Mouse (Mus musculus) embryonic facial prominence, embryonic 15.5 days (tissue): ENCODE results near the gene Slc6a20a. TPM values are rescaled to one million over a fixed set of nuclear protein-coding genes. Genes with fewer than 3 reads are reported as not detected.

Experiments used
- ATAC-seq: fragments of 200-750 bp; cut with Nextera tagmentation; 2 replicates; pipeline ENCODE4 v1.8.0; 2017; ENCODE audit warnings: low read depth, moderate TSS enrichment; ENCODE audit not compliant: insufficient number of reproducible peaks, low FRiP score, low TSS enrichment
- H3K27ac ChIP-seq: fragments of 300-500 bp; sonication (generic); replicated peaks from 2 replicates; pipeline ENCODE4 v1.5.1; 2015; ENCODE audit warnings: mild to moderate bottlenecking, inconsistent platforms
- H3K27me3 ChIP-seq: fragments of 300-500 bp; sonication (generic); 2 replicates; pipeline ENCODE4 v1.6.1; 2015; ENCODE audit warnings: inconsistent platforms
- H3K36me3 ChIP-seq: fragments of 300-500 bp; sonication (generic); 2 replicates; pipeline ENCODE4 v1.6.1; 2015; ENCODE audit warnings: mild to moderate bottlenecking, inconsistent platforms
- H3K4me1 ChIP-seq: fragments of 300-500 bp; sonication (generic); 2 replicates; pipeline ENCODE4 v1.6.1; 2015; ENCODE audit warnings: inconsistent platforms
- H3K4me2 ChIP-seq: fragments of 300-500 bp; sonication (generic); replicated peaks from 2 replicates; pipeline ENCODE4 v1.6.1; 2015; ENCODE audit warnings: mild to moderate bottlenecking, inconsistent platforms
- H3K4me3 ChIP-seq: fragments of 300-500 bp; sonication (generic); replicated peaks from 2 replicates; pipeline ENCODE4 v1.5.1; 2015; ENCODE audit warnings: mild to moderate bottlenecking, inconsistent platforms
- H3K9ac ChIP-seq: fragments of 300-500 bp; sonication (generic); 2 replicates; pipeline ENCODE4 v1.6.1; 2015; ENCODE audit warnings: inconsistent platforms
- H3K9me3 ChIP-seq: fragments of 300-500 bp; sonication (generic); replicated peaks from 2 replicates; pipeline ENCODE4 v1.6.1; 2016; ENCODE audit warnings: inconsistent platforms
- WGBS: fragments of 180-500 bp; shearing (Covaris S2); methylation state at CpG from one replicate; pipeline ENCODE4 v1.1.7; 2015; 5-methylcytosine and 5-hydroxymethylcytosine counted together
- polyA plus RNA-seq: library from polyadenylated mRNA; unstranded; fragments of >200 nt; fragmentation: Nextera tagmentation; extraction: Ambion mirVana; gene quantifications from 2 replicates; pipeline ENCODE4 v1.2.1, GENCODE M21; 2015

Gene Slc6a20a
- polyA plus RNA-seq, result 0.34 and 0.95 TPM in 2 replicates

DNA sequence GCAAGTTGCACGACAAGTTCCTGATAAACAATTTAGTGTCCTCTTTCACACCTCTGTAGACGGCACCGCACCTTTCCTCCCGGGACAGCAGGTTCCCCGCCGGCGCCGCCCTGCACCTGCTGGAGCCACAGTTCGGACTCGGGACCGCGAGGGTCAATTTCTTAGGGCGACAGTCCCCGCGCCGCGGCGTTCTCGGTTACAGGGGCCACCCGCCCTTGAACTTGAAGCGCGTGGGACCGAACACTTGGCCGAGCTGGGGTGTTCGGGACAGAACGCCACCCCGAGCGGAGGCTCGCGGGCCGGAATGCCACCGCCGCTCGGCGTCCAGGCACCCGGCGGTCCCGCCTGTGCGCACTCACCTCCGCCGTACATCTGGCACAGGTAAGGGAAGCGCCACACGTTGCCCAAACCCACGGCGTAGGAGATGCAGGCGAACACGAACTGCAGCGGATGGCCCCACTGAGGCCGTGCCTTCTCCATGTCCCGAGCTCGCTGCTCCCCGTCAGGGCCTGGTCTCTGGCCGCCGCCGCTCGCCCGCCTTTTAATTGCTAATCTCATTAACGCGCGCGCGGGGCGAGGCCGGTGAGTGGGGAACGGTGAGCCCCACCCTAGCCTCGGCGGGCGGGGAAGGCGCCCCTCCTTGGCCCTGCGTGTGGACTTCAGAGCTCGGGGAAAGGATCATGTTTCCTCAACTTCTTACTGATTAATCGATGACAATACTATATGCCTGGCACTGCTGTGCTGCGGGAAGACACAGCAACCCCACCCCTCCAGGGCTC lies at the start of gene Slc6a20a, which contains the start of gene Ccr9:
Slc6a20a (minus strand) TSS at position 559 of the 779 bp plus-strand sequence.
Ccr9 (plus strand) TSS at position 113 of the 779 bp plus-strand sequence.
- Histone ChIP-seq H3K27ac (no peak within 1 kb of the TSS), H3K9ac (no peak within 1 kb of the TSS), H3K36me3 (no peaks in the 10 kb centered on the region), H3K27me3 (peaks cover 64% of the 10 kb centered on the region), H3K4me3 (peak within 1 kb of the TSS; percentile 43), H3K4me2 (peak within 1 kb of the TSS; percentile 83), H3K9me3 (no peaks in the 10 kb centered on the region), H3K4me1 (peaks cover 11% of the 10 kb centered on the region)
- ATAC-seq, result no peak; the same call in 1 of the 2 replicates
- WGBS, result under 1% methylated on average over 73 of the region's 73 CpGs

DNA sequence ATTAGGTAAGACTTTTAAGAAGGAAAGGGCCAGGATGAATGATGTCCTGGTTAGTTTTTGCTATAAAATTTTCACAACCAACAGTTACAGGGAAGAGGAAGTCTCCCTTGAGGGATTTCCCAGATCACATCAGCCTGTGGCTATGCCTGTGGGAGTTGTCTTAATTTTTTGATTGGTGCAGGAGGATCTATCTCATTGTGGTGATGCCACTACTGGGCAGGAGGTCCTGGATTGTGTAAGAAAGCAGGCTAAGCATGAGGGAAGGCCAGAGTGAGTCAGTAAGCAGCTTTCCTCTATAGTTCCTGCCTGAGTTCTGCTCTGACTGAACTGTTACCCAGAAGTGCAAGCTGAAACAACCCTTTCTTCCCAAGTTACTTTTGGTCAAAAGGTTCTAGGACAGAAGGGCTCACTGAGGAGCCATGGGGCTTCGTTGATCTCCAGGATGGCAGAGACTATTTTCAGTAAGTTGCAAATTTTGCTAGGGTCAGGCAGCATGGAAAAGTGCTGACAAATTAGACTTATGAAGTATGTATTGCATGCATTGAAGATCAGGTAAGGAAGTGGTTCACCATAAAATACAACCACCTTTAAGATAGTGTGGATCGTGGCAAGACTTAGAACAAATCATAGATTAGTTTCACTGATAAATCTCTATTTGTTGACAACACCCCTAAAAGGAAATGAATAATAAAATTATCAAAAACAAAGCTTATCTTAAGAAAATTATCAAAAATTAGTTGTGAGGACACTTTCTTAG lies 44.2 kb upstream of the Slc6a20a start:
- Histone ChIP-seq H3K4me3 (no peak overlapping the region), H3K27ac (no peak overlapping the region), H3K9ac (no peak overlapping the region), H3K4me2 (no peak overlapping the region), H3K4me1 (no peaks in the 10 kb centered on the region), H3K9me3 (no peaks in the 10 kb centered on the region), H3K27me3 (no peaks in the 10 kb centered on the region), H3K36me3 (no peaks in the 10 kb centered on the region)
- ATAC-seq, result no peak
- WGBS, result 62% methylated on average over 2 of the region's 2 CpGs

DNA sequence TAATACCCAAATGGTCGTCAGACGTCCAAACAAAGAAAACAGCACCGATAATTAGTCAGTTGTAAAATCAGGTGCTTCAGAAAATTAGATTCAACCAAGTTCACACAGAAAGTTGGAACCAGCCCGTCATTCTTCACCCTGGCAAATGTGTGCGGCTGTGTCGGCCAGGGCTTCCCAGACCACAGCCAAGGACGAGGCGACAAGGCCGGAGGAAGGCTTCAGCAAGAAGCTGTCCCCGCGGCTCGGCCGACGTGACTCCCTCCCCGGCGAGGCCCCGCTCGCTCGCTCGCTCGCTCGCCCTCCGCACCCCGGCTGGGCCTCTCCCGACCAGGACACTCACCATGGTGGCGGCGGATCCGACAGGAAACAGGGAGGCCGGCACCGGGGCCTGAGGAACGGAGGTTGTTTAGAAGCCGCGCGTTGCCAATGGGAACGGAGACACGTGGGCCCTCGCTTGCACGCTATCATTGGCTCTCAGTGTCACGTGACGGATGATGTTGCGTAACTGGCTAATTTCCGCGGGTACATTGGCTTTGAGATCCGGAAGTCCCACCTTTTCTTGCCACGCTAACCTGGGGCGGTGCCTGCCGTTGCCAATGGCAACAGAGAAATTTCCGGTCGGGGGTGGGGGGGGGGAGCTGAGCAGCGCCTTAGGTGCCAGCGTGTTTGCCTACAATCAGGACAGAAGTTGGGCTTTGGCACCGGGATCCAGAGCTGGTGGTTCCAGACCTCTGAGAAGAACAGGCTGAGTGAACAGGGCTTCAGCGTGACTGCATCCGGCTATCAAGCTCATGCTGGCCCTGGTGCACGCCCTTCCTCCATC lies 38.7 kb upstream of the Slc6a20a start, which contains the start of gene Lztfl1:
Lztfl1 (minus strand) TSS at position 512 of the 823 bp plus-strand sequence.
- ATAC-seq, result peak; percentile 99
- Histone ChIP-seq H3K36me3 (no peaks in the 10 kb centered on the region), H3K4me2 (peak within 1 kb of the TSS; percentile 63), H3K4me3 (peak within 1 kb of the TSS; percentile 97), H3K27ac (peak within 1 kb of the TSS; percentile 89), H3K4me1 (peaks cover 6% of the 10 kb centered on the region), H3K9ac (peak within 1 kb of the TSS; percentile 91), H3K9me3 (no peaks in the 10 kb centered on the region), H3K27me3 (no peaks in the 10 kb centered on the region)
- WGBS, result under 1% methylated on average over 55 of the region's 55 CpGs

DNA sequence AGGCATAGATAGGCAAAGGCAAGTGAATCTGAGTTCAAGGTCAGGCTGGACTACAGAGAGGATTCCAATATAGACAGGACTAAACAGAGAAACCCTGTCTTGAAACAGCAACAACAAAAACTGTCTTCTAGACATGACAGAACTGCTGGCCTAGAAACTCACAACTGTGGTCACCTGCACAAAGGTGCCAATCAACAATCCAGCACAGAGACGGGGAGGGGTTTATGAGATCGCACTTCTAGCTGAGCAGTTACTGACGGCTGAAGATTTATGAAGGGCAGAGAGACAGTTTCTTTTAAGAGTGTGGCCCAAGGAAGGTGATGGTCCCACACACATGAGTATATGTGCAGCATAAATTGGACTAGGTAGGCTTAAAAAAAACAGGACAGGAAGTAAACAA lies 37.6 kb upstream of the Slc6a20a start:
- Histone ChIP-seq H3K4me3 (peak overlapping the region; percentile 6; the same call in 1 of the 2 replicates), H3K36me3 (0 out of 2 replicates have a peak, but pooled peaks cover 3% of the 10 kb centered on the region), H3K9ac (no peak overlapping the region), H3K4me1 (peaks cover 6% of the 10 kb centered on the region), H3K9me3 (no peaks in the 10 kb centered on the region), H3K27ac (no peak overlapping the region), H3K4me2 (peak overlapping the region; percentile 63), H3K27me3 (no peaks in the 10 kb centered on the region)
- WGBS, result 64% methylated on average over 3 of the region's 3 CpGs
- ATAC-seq, result no peak

DNA sequence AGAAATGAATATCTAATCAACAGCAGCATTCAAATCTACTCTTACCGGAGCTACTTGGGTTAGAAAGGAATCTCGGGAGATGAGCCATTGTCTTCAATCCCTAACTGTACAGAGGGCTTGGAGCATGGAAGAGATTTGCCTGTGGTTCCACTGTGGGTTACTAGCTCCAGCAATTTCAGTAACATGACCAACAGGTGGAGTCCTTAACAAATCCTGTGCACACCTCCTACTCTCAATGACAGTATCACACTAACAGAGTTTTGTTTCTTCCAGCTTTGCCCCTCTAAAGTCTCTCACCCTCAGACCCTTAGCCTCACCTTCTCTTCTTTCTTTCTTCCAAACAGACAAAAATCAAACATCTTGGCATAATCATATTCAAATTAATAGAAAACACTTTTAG lies 34.4 kb upstream of the Slc6a20a start:
- Histone ChIP-seq H3K4me1 (peaks cover 6% of the 10 kb centered on the region), H3K27ac (no peak overlapping the region), H3K9ac (no peak overlapping the region), H3K9me3 (no peaks in the 10 kb centered on the region), H3K27me3 (no peaks in the 10 kb centered on the region), H3K4me3 (no peak overlapping the region), H3K36me3 (peaks cover 16% of the 10 kb centered on the region), H3K4me2 (no peak overlapping the region)
- WGBS, result 80% methylated on average over 2 of the region's 2 CpGs
- ATAC-seq, result no peak

DNA sequence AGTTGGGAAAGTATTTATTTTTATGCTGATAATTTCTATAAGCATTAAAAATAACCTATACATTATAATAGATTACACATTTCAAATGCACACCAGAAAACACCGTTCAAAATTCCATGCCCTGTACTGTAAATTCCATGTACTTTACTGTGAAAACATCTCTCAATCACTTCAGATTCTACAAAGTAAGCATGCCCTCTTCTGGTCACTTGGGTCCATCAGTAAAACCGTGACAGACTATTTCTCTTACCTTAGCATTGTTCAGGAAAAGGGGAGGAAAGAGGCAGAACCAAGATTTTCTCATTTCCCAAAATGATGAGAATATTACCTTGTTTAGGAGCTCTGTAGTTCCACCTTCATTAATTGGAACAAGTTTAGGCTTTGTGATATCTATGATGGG lies 30.5 kb upstream of the Slc6a20a start:
- Histone ChIP-seq H3K4me3 (no peak overlapping the region), H3K36me3 (peaks cover 31% of the 10 kb centered on the region), H3K4me2 (no peak overlapping the region), H3K9me3 (no peaks in the 10 kb centered on the region), H3K9ac (no peak overlapping the region), H3K4me1 (no peaks in the 10 kb centered on the region), H3K27ac (no peak overlapping the region), H3K27me3 (no peaks in the 10 kb centered on the region)
- whole genome bisulfite sequencing, result 41% methylated on average over 2 of the region's 2 CpGs
- no peak for ATAC-seq

DNA sequence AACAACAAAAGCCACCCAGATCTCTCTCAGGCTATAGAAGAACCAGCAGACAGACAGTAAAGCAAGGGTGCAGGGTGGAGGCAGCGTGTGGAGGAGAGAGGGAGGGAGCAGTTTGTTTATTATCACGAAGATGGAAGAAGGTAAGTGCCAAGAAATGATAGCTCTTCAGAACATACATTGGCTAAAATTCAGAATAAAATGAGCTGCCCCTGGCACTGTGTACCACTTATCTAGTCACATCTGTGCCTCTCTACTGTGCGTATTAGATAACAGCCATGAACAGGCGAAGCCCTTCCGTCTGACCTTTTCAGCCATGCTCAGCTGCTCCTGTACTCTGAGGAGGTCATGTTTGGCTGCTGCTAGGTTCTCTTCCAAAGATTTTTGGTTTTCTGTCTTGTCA lies 23.1 kb upstream of the Slc6a20a start:
- Histone ChIP-seq H3K27ac (no peak overlapping the region), H3K36me3 (peaks cover 39% of the 10 kb centered on the region), H3K4me2 (no peak overlapping the region), H3K9me3 (no peaks in the 10 kb centered on the region), H3K4me1 (no peaks in the 10 kb centered on the region), H3K9ac (no peak overlapping the region), H3K4me3 (no peak overlapping the region), H3K27me3 (no peaks in the 10 kb centered on the region)
- 89% methylated on average over 5 of the region's 5 CpGs for WGBS
- no peak for ATAC-seq

DNA sequence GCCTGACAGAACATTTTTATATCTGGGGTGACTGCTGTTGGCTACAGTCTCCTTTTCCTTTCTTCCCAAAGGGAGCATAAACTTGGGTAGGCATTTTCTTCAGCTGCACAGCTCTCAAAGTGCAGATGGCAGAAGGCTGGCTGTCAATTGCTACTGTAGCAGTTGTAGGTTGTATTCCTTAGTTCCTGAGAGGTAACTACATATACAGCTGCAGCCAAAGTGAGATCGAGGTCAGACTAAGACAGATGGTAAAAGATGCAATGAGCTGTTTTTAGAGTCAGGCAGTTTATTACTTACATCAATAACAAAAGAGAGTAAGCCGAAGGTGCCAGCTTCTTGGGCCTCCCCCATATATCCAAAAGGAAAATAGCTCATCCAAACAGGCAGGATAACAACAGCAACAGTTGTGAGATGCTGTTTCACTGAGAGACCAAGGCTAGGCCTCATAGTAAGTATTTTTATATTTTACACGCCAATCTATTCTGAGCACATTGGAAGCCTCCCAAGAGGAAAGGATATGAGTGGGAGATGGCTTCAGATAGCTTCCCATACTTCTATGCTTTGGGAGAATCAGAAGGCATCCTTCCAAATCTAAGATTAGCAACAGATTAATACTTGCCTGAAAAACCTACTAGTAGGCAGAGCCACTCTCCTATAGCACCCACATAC lies 17.1 kb upstream of the Slc6a20a start:
- H3K9ac ChIP-seq, result no peak overlapping the region
- H3K27me3 ChIP-seq, result no peaks in the 10 kb centered on the region
- no peak overlapping the region for H3K27ac ChIP-seq
- H3K36me3 ChIP-seq, result peaks cover 25% of the 10 kb centered on the region
- H3K4me3 ChIP-seq, result no peak overlapping the region
- no peaks in the 10 kb centered on the region for H3K4me1 ChIP-seq
- H3K4me2 ChIP-seq, result no peak overlapping the region
- no peaks in the 10 kb centered on the region for H3K9me3 ChIP-seq
- 92% methylated on average over 3 of the region's 3 CpGs for WGBS
- no peak for ATAC-seq

DNA sequence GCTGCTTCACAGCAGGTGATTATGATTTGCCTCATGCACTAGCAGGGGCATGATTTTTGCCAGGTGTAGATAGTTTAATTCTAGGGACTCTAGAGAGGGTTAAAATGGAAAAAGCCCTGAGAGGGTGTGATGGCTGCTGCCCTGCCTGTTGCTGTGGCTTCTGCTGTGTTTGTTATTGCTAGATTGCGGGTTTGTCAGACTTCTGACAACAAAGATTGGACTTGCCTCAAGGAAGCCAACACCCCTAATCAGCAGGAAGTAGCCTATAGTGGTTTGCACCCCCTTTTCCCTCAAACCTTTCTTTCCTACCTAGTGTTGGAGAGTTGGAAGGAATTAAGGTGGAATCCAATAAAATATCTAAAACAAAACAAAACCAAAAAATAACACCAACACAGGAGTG lies 9.5 kb upstream of the Slc6a20a start:
- Histone ChIP-seq H3K4me1 (no peaks in the 10 kb centered on the region), H3K27me3 (no peaks in the 10 kb centered on the region), H3K9ac (no peak overlapping the region), H3K4me2 (no peak overlapping the region), H3K9me3 (no peaks in the 10 kb centered on the region), H3K36me3 (0 out of 2 replicates have a peak, but pooled peaks cover 7% of the 10 kb centered on the region), H3K4me3 (no peak overlapping the region), H3K27ac (no peak overlapping the region)
- no peak for ATAC-seq
- WGBS, result 62% methylated on average over 1 of the region's 1 CpGs

DNA sequence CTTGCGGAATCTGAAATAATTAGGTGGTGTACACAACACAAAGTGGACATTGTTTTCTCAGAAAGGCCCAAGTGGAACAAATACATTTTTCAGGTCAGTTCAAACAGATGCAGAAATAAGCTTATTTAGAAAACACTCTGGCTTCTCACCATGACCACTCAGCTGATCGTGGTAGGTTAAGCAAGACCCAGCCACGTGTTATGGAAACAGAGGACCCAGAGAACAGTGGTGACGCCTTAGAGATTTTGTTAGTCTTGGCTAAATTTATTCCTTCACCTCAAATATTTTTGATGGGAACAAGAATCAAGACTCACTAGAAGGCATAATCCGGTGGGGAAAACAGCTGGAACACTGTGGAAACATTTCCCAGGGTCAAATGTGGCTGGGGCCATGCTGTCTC lies 7.5 kb upstream of the Slc6a20a start:
- H3K4me2 ChIP-seq, result no peak overlapping the region
- H3K4me3 ChIP-seq, result no peak overlapping the region
- peaks cover 7% of the 10 kb centered on the region for H3K27me3 ChIP-seq
- no peak for ATAC-seq
- no peak overlapping the region for H3K27ac ChIP-seq
- no peaks in the 10 kb centered on the region for H3K36me3 ChIP-seq
- no peak overlapping the region for H3K9ac ChIP-seq
- H3K4me1 ChIP-seq, result no peaks in the 10 kb centered on the region
- WGBS, result 66% methylated on average over 5 of the region's 5 CpGs
- H3K9me3 ChIP-seq, result no peaks in the 10 kb centered on the region
